Mouse (Mus musculus) G1E (cell line): ENCODE results near the gene Palm3. TPM values are rescaled to one million over a fixed set of nuclear protein-coding genes. Genes with fewer than 3 reads are reported as not detected.
A peak's percentile ranks its signal among the peaks of the same experiment; 100 is the strongest.

Source experiments
- ATAC-seq: 2 replicates; pipeline ENCODE4 v1.8.0; 2016; ENCODE audit warnings: mild to moderate bottlenecking; ENCODE audit not compliant: insufficient number of reproducible peaks, poor library complexity, low FRiP score, severe bottlenecking; ENCODE audit errors: extremely low read depth
- DNase-seq: peaks from one replicate; pipeline ENCODE4 v3.0.0; 2012; ENCODE audit warnings: low spot score
- H3K27me3 ChIP-seq: 2 replicates; pipeline ENCODE4 v1.6.1; 2012; ENCODE audit warnings: mild to moderate bottlenecking, low read length, inconsistent platforms; ENCODE audit not compliant: insufficient read depth
- H3K36me3 ChIP-seq: replicated peaks from 2 replicates; pipeline ENCODE3; 2012; ENCODE audit warnings: mild to moderate bottlenecking, inconsistent platforms
- H3K4me1 ChIP-seq: 2 replicates; pipeline ENCODE4 v1.6.1; 2012; ENCODE audit warnings: low read depth, low read length, inconsistent platforms, mixed read lengths; ENCODE audit not compliant: insufficient read depth
- H3K4me3 ChIP-seq: 2 replicates; pipeline ENCODE4 v1.5.1; 2012; ENCODE audit warnings: low read depth, mild to moderate bottlenecking, inconsistent platforms, low read length, moderate library complexity, mixed read lengths
- H3K9me3 ChIP-seq: replicated peaks from 2 replicates; pipeline ENCODE4 v1.6.1; 2012; ENCODE audit warnings: inconsistent platforms
- CTCF ChIP-seq: IDR thresholded peaks from 2 replicates; pipeline ENCODE4 v1.5.1; 2012; ENCODE audit warnings: low read depth, low read length, inconsistent platforms, mixed read lengths
- GATA1 ChIP-seq: IDR thresholded peaks from 2 replicates; pipeline ENCODE4 v1.6.1; 2012; ENCODE audit warnings: borderline replicate concordance, low read length, inconsistent platforms, mixed read lengths
- GATA2 ChIP-seq: IDR thresholded peaks from 2 replicates; pipeline ENCODE4 v1.6.1; 2012; ENCODE audit warnings: low read depth, low read length, inconsistent platforms, borderline replicate concordance
- POLR2AphosphoS5 ChIP-seq: IDR thresholded peaks from 2 replicates; pipeline ENCODE4 v1.6.1; 2012; ENCODE audit warnings: low read depth, low read length, inconsistent platforms; ENCODE audit not compliant: insufficient replicate concordance
- TAL1 ChIP-seq: conservative IDR thresholded peaks from 2 replicates; pipeline ENCODE4 v1.6.1; 2012; ENCODE audit warnings: low read depth, low read length, inconsistent platforms, mixed read lengths
- polyA plus RNA-seq: library from polyadenylated mRNA; stranded (reverse); fragments of >175 nt; gene quantifications from 2 replicates; pipeline ENCODE4 v1.2.3, GENCODE M21; 2012
- total RNA-seq, 2 experiments: library from RNA; stranded (forward) in 1 of 2; stranded (reverse) in 1 of 2; fragments of 200-1000 nt in 1 of 2; fragments of >200 nt in 1 of 2; fragmentation: Nextera tagmentation in 1 of 2; gene quantifications; 2 replicates each; pipeline ENCODE4 v1.2.3; 2014 to 2017

Palm3 gene
- total and polyA plus RNA-seq, 3 experiments = 0.15 TPM; not detected in 2

- 0 out of 2 replicates have a peak, but pooled peaks cover 2% of the 10 kb centered on the region for H3K9me3 ChIP-seq
- no peak for DNase-seq
- H3K27me3 ChIP-seq = peaks cover 20% of the 10 kb centered on the region
- no peak for ATAC-seq
- 0 out of 2 replicates have a peak, but pooled peaks cover 2% of the 10 kb centered on the region for H3K4me1 ChIP-seq
- H3K4me3 ChIP-seq = no peak overlapping the region
- no peaks in the 10 kb centered on the region for H3K36me3 ChIP-seq
- TF ChIP-seq CTCF (no peak), TAL1 (no peak), GATA1 (no peak), POLR2AphosphoS5 (no peak), GATA2 (no peak)
Measured at GRCm38 (mm10) chr8:84048171-84048570, 26.9 kb downstream of the Palm3 start.

GRCm38 (mm10) chr8:84052746-84053145, 31.5 kb downstream of the Palm3 start:
- no peaks in the 10 kb centered on the region for H3K36me3 ChIP-seq

GRCm38 (mm10) chr8:84053229-84053628, 32.0 kb downstream of the Palm3 start:
- peaks cover 4% of the 10 kb centered on the region; the same call in 1 of the 2 replicates for H3K9me3 ChIP-seq
- 0 out of 2 replicates have a peak, but pooled peaks cover 2% of the 10 kb centered on the region for H3K4me1 ChIP-seq
- H3K27me3 ChIP-seq = peaks cover 3% of the 10 kb centered on the region; the same call in 1 of the 2 replicates
- no peaks in the 10 kb centered on the region for H3K36me3 ChIP-seq
- no peak overlapping the region for H3K4me3 ChIP-seq
- TF ChIP-seq GATA2 (no peak), GATA1 (no peak), CTCF (no peak), POLR2AphosphoS5 (no peak), TAL1 (no peak)
- no peak for ATAC-seq
- no peak for DNase-seq

More at GRCm38 (mm10) chr8:84052746-84053145, 31.5 kb downstream of the Palm3 start:
- Histone ChIP-seq H3K4me3 (no peak overlapping the region), H3K9me3 (no peaks in the 10 kb centered on the region), H3K4me1 (0 out of 2 replicates have a peak, but pooled peaks cover 2% of the 10 kb centered on the region), H3K27me3 (peaks cover 5% of the 10 kb centered on the region; the same call in 1 of the 2 replicates)
- DNase-seq (peak; percentile 53), ATAC-seq (no peak)
- TF ChIP-seq POLR2AphosphoS5 = no peak
- no peak for TF ChIP-seq TAL1
- TF ChIP-seq GATA1 = no peak
- TF ChIP-seq GATA2 = no peak
- TF ChIP-seq CTCF = no peak

GRCm38 (mm10) chr8:84057827-84058226, 36.6 kb downstream of the Palm3 start:
- ATAC-seq = no peak
- H3K4me3 ChIP-seq = no peak overlapping the region
- H3K36me3 ChIP-seq = no peaks in the 10 kb centered on the region
- H3K9me3 ChIP-seq = peaks cover 4% of the 10 kb centered on the region; the same call in 1 of the 2 replicates
- H3K27me3 ChIP-seq = no peaks in the 10 kb centered on the region
- TF ChIP-seq GATA1 = no peak
- no peak for TF ChIP-seq TAL1
- TF ChIP-seq POLR2AphosphoS5 = no peak
- TF ChIP-seq CTCF = no peak
- TF ChIP-seq GATA2 = no peak
- H3K4me1 ChIP-seq = 0 out of 2 replicates have a peak, but pooled peaks cover under 1% of the 10 kb centered on the region
- no peak for DNase-seq

- no peaks in the 10 kb centered on the region for H3K27me3 ChIP-seq
- peaks cover 4% of the 10 kb centered on the region; the same call in 1 of the 2 replicates for H3K9me3 ChIP-seq
- no peak for DNase-seq
- no peak for ATAC-seq
- TF ChIP-seq POLR2AphosphoS5 (no peak), GATA1 (no peak), TAL1 (no peak), GATA2 (no peak)
- H3K4me3 ChIP-seq = no peak overlapping the region
- H3K36me3 ChIP-seq = no peaks in the 10 kb centered on the region
- H3K4me1 ChIP-seq = peaks cover 10% of the 10 kb centered on the region
Measured at GRCm38 (mm10) chr8:84059226-84059625, 38.0 kb downstream of the Palm3 start.

- no peak overlapping the region for H3K4me3 ChIP-seq
- no peaks in the 10 kb centered on the region for H3K27me3 ChIP-seq
- ATAC-seq (no peak), DNase-seq (no peak)
- H3K36me3 ChIP-seq = no peaks in the 10 kb centered on the region
- TF ChIP-seq POLR2AphosphoS5 (no peak), CTCF (no peak), TAL1 (no peak), GATA1 (no peak), GATA2 (no peak)
- peaks cover 19% of the 10 kb centered on the region for H3K4me1 ChIP-seq
- peaks cover 4% of the 10 kb centered on the region; the same call in 1 of the 2 replicates for H3K9me3 ChIP-seq
Measured at GRCm38 (mm10) chr8:84060245-84060644, 39.0 kb downstream of the Palm3 start.

GRCm38 (mm10) chr8:84063861-84064610, 42.8 kb downstream of the Palm3 start:
- DNase-seq (peak; percentile 55), ATAC-seq (no peak)
- Histone ChIP-seq H3K27me3 (no peaks in the 10 kb centered on the region), H3K4me1 (peaks cover 37% of the 10 kb centered on the region), H3K4me3 (peak overlapping the region; percentile 1; the same call in 1 of the 2 replicates), H3K36me3 (peaks cover under 1% of the 10 kb centered on the region), H3K9me3 (no peaks in the 10 kb centered on the region)
- TF ChIP-seq POLR2AphosphoS5 (no peak), TAL1 (no peak), GATA1 (no peak), CTCF (no peak), GATA2 (no peak)
